Mouse (Mus musculus) kidney, adult 2 months (tissue): ENCODE measurements at regions not wholly inside any gene's neighbourhood (a gene's known extent, or its start where the extent isn't known, plus 50 kb on each side); places are given as distances from the start of the nearest gene placed in this dataset.

ENCODE experiments used
- CTCF ChIP-seq: fragments of 200-500 bp; conservative IDR thresholded peaks from 2 replicates; pipeline ENCODE4 v1.5.1; 2011; ENCODE audit warnings: low read depth, mild to moderate bottlenecking, control low read depth, low read length, moderate library complexity, mixed read lengths; ENCODE audit not compliant: insufficient read depth, insufficient read length
- POLR2A ChIP-seq: fragments of 200-500 bp; IDR thresholded peaks from one replicate; pipeline ENCODE4 v1.6.1; 2011; ENCODE audit warnings: low read depth, low read length, control low read depth

GRCm38 (mm10) chr14:115031734-115032133, 60.3 kb upstream of the Gpc5 start:
- TF ChIP-seq POLR2A (no peak), CTCF (no peak)
